Mouse (Mus musculus) embryonic facial prominence, embryonic 11.5 days (tissue): Measurements from ENCODE around the gene Srebf1. TPM values are rescaled to one million over a fixed set of nuclear protein-coding genes. Genes with fewer than 3 reads are reported as not detected.

ENCODE experiments used
- ATAC-seq: fragments of 200-750 bp; cut with Nextera tagmentation; replicated peaks from 2 replicates; pipeline ENCODE4 v1.8.0; 2017; ENCODE audit warnings: low read depth; ENCODE audit not compliant: insufficient number of reproducible peaks, low FRiP score, low TSS enrichment
- DNase-seq: peaks from one replicate; pipeline ENCODE4 v3.0.0-alpha.2; 2015; ENCODE audit warnings: low spot score
- H3K27ac ChIP-seq: fragments of 300-500 bp; sonication (generic); replicated peaks from 2 replicates; pipeline ENCODE4 v1.5.1; 2014; ENCODE audit warnings: mild to moderate bottlenecking, low read depth, low read length, control low read depth
- H3K27me3 ChIP-seq: fragments of 300-500 bp; sonication (generic); 2 replicates; pipeline ENCODE4 v1.6.1; 2014; ENCODE audit warnings: mild to moderate bottlenecking, low read length, moderate library complexity, mixed read lengths; ENCODE audit not compliant: control insufficient read depth, insufficient read depth
- H3K36me3 ChIP-seq: fragments of 300-500 bp; sonication (generic); replicated peaks from 2 replicates; pipeline ENCODE4 v1.6.1; 2014; ENCODE audit warnings: low read depth, mild to moderate bottlenecking, low read length, moderate library complexity, mixed read lengths; ENCODE audit not compliant: control insufficient read depth, insufficient read depth
- H3K4me1 ChIP-seq: fragments of 300-500 bp; sonication (generic); 2 replicates; pipeline ENCODE4 v1.6.1; 2014; ENCODE audit warnings: low read length, mixed read lengths; ENCODE audit not compliant: control insufficient read depth, insufficient read depth
- H3K4me2 ChIP-seq: fragments of 300-500 bp; sonication (generic); 2 replicates; pipeline ENCODE4 v1.6.1; 2014; ENCODE audit warnings: low read depth, mild to moderate bottlenecking, control low read depth, low read length, moderate library complexity
- H3K4me3 ChIP-seq: fragments of 300-500 bp; sonication (generic); 2 replicates; pipeline ENCODE4 v1.5.1; 2014; ENCODE audit warnings: low read depth, low read length, control low read depth
- H3K9ac ChIP-seq: fragments of 300-500 bp; sonication (generic); replicated peaks from 2 replicates; pipeline ENCODE4 v1.6.1; 2014; ENCODE audit warnings: mild to moderate bottlenecking, control low read depth, low read length
- H3K9me3 ChIP-seq: fragments of 300-500 bp; sonication (generic); replicated peaks from 2 replicates; pipeline ENCODE4 v1.6.1; 2016; ENCODE audit warnings: mild to moderate bottlenecking, low read length, inconsistent platforms, mixed read lengths; ENCODE audit not compliant: control insufficient read depth
- WGBS: fragments of 180-500 bp; shearing (Covaris S2); extraction: QIAGEN DNeasy Blood & Tissue Kit; methylation state at CpG from one replicate; pipeline ENCODE4 v1.1.7; 2014; 5-methylcytosine and 5-hydroxymethylcytosine counted together
- polyA plus RNA-seq: library from polyadenylated mRNA; unstranded; fragments of >200 nt; fragmentation: Nextera tagmentation; extraction: Ambion mirVana; gene quantifications from 2 replicates; pipeline ENCODE4 v1.2.1, GENCODE M21; 2014

The Srebf1 gene
- polyA plus RNA-seq, 1 experiment from 2014 or later = 45.1 TPM

- peak overlapping the region; percentile 42 for H3K27ac ChIP-seq
- peak; percentile 60 for ATAC-seq
Measured at GRCm38 (mm10) chr11:60220291-60220804, 2.0 kb downstream of the Srebf1 start.

GRCm38 (mm10) chr11:60219609-60220008 lies 2.8 kb downstream of the Srebf1 start:
- no peaks in the 10 kb centered on the region; the same call in 1 of the 2 replicates for H3K36me3 ChIP-seq
- H3K27ac ChIP-seq = peak overlapping the region; percentile 42; the same call in 1 of the 2 replicates
- ATAC-seq (no peak), DNase-seq (no peak)
- H3K4me1 ChIP-seq = peaks cover 3% of the 10 kb centered on the region; the same call in 1 of the 2 replicates
- H3K9ac ChIP-seq = peak overlapping the region; percentile 78
- peak overlapping the region; percentile 75 for H3K4me2 ChIP-seq
- no peaks in the 10 kb centered on the region for H3K27me3 ChIP-seq
- 52% methylated on average over 8 of the region's 8 CpGs for WGBS
- H3K9me3 ChIP-seq = no peaks in the 10 kb centered on the region
- H3K4me3 ChIP-seq = peak overlapping the region; percentile 54

More at GRCm38 (mm10) chr11:60220291-60220804, 2.0 kb downstream of the Srebf1 start:
- H3K4me2 ChIP-seq = peak overlapping the region; percentile 75
- peak overlapping the region; percentile 54 for H3K4me3 ChIP-seq
- whole genome bisulfite sequencing = under 1% methylated on average over 46 of the region's 46 CpGs
- DNase-seq = peak; percentile 96
- H3K4me1 ChIP-seq = peaks cover 3% of the 10 kb centered on the region; the same call in 1 of the 2 replicates
- H3K27me3 ChIP-seq = no peaks in the 10 kb centered on the region
- H3K36me3 ChIP-seq = no peaks in the 10 kb centered on the region; the same call in 1 of the 2 replicates
- peak overlapping the region; percentile 78 for H3K9ac ChIP-seq
- no peaks in the 10 kb centered on the region for H3K9me3 ChIP-seq

- H3K27ac ChIP-seq = no peak overlapping the region
- no peak overlapping the region for H3K9ac ChIP-seq
- ATAC-seq (no peak), DNase-seq (no peak)
- no peaks in the 10 kb centered on the region for H3K9me3 ChIP-seq
- H3K4me2 ChIP-seq = no peak overlapping the region
- no peaks in the 10 kb centered on the region; the same call in 1 of the 2 replicates for H3K36me3 ChIP-seq
- H3K4me1 ChIP-seq = no peaks in the 10 kb centered on the region; the same call in 1 of the 2 replicates
- no peak overlapping the region for H3K4me3 ChIP-seq
- H3K27me3 ChIP-seq = no peaks in the 10 kb centered on the region
- WGBS = 92% methylated on average over 7 of the region's 7 CpGs
Measured at GRCm38 (mm10) chr11:60217467-60217866, 4.9 kb downstream of the Srebf1 start.

- WGBS = 97% methylated on average over 1 of the region's 1 CpGs
- no peaks in the 10 kb centered on the region; the same call in 1 of the 2 replicates for H3K36me3 ChIP-seq
- no peak overlapping the region for H3K4me2 ChIP-seq
- no peaks in the 10 kb centered on the region; the same call in 1 of the 2 replicates for H3K4me1 ChIP-seq
- no peak overlapping the region for H3K9ac ChIP-seq
- no peaks in the 10 kb centered on the region for H3K27me3 ChIP-seq
- DNase-seq (no peak), ATAC-seq (no peak)
- no peak overlapping the region for H3K4me3 ChIP-seq
- H3K9me3 ChIP-seq = no peaks in the 10 kb centered on the region
- H3K27ac ChIP-seq = no peak overlapping the region
Measured at GRCm38 (mm10) chr11:60216671-60217070, 5.7 kb downstream of the Srebf1 start.

GRCm38 (mm10) chr11:60213266-60213665 lies 9.1 kb downstream of the Srebf1 start:
- no peak for DNase-seq
- Histone ChIP-seq H3K27ac (no peak overlapping the region), H3K9ac (no peak overlapping the region)

GRCm38 (mm10) chr11:60211761-60212160 lies 10.6 kb downstream of the Srebf1 start:
- WGBS = 39% methylated on average over 12 of the region's 12 CpGs

More at GRCm38 (mm10) chr11:60213266-60213665, 9.1 kb downstream of the Srebf1 start:
- WGBS = 60% methylated on average over 6 of the region's 6 CpGs
- H3K4me3 ChIP-seq = no peak overlapping the region
- no peak overlapping the region for H3K4me2 ChIP-seq
- H3K4me1 ChIP-seq = peaks cover 13% of the 10 kb centered on the region
- no peaks in the 10 kb centered on the region for H3K9me3 ChIP-seq
- H3K27me3 ChIP-seq = no peaks in the 10 kb centered on the region
- H3K36me3 ChIP-seq = no peaks in the 10 kb centered on the region; the same call in 1 of the 2 replicates
- ATAC-seq = no peak

GRCm38 (mm10) chr11:60211152-60211551 lies 11.2 kb downstream of the Srebf1 start:
- Histone ChIP-seq H3K4me1 (peaks cover 13% of the 10 kb centered on the region), H3K9me3 (no peaks in the 10 kb centered on the region), H3K4me3 (no peak overlapping the region), H3K27me3 (no peaks in the 10 kb centered on the region), H3K27ac (peak overlapping the region; percentile 70; the same call in 1 of the 2 replicates), H3K36me3 (no peaks in the 10 kb centered on the region), H3K4me2 (no peak overlapping the region), H3K9ac (no peak overlapping the region; the same call in 1 of the 2 replicates)
- DNase-seq (no peak), ATAC-seq (no peak)
- WGBS = 60% methylated on average over 3 of the region's 3 CpGs

More at GRCm38 (mm10) chr11:60211761-60212160, 10.6 kb downstream of the Srebf1 start:
- Histone ChIP-seq H3K36me3 (no peaks in the 10 kb centered on the region; the same call in 1 of the 2 replicates), H3K4me2 (no peak overlapping the region), H3K27me3 (no peaks in the 10 kb centered on the region), H3K27ac (no peak overlapping the region), H3K9me3 (no peaks in the 10 kb centered on the region), H3K9ac (no peak overlapping the region), H3K4me1 (peaks cover 13% of the 10 kb centered on the region), H3K4me3 (no peak overlapping the region)
- DNase-seq = no peak
- no peak for ATAC-seq

GRCm38 (mm10) chr11:60210305-60210724 lies 12.1 kb downstream of the Srebf1 start:
- H3K4me3 ChIP-seq = peak overlapping the region; percentile 38
- peak overlapping the region; percentile 81 for H3K4me2 ChIP-seq
- H3K27me3 ChIP-seq = no peaks in the 10 kb centered on the region
- H3K9me3 ChIP-seq = no peaks in the 10 kb centered on the region
- peaks cover 13% of the 10 kb centered on the region for H3K4me1 ChIP-seq
- H3K9ac ChIP-seq = peak overlapping the region; percentile 56
- H3K36me3 ChIP-seq = no peaks in the 10 kb centered on the region; the same call in 1 of the 2 replicates
- WGBS = under 1% methylated on average over 47 of the region's 47 CpGs
- H3K27ac ChIP-seq = peak overlapping the region; percentile 70
- ATAC-seq (peak; percentile 73), DNase-seq (peak; percentile 97)
